In genomic region chr7:28014445-28014810, GRCm38 (mm10) we compare ENCODE assay signal across 8 mouse cellular contexts. TPM values are rescaled to one million over a fixed set of nuclear protein-coding genes. Genes with fewer than 3 reads are reported as not detected.
A peak's percentile ranks its signal among the peaks of the same experiment; 100 is the strongest.
DNase-seq lines count a peak whose midpoint lies in the region; TF ChIP-seq lines count a peak whose summit lies in the region.

No protein-coding gene starts in this region.

- peaks cover 25% of the 10 kb centered on the region for H3K36me3 ChIP-seq in embryonic facial prominence, embryonic 10.5 days (replicated peaks)
- no peaks in the 10 kb centered on the region for H3K36me3 ChIP-seq in myocyte (ENCODE audit: control insufficient read depth, insufficient read depth)

- peak overlapping the region; percentile 91 for H3K4me2 ChIP-seq in myocyte (ENCODE audit: low read depth)

- H3K79me2 ChIP-seq in myocyte (ENCODE audit: control insufficient read depth, insufficient read depth) = no peaks in the 10 kb centered on the region

- no peak for TF ChIP-seq POLR2A in myocyte (IDR thresholded peaks at IDR 0.05; ENCODE audit: insufficient read length, low read depth)

- H3K27ac ChIP-seq in left cerebral cortex, adult 2 months = peak overlapping the region; percentile 85
- H3K27ac ChIP-seq in embryonic facial prominence, embryonic 10.5 days (replicated peaks) = peak overlapping the region; percentile 86

- 26% methylated on average over 7 of the region's 7 CpGs for WGBS in embryonic facial prominence, embryonic 10.5 days

- peak overlapping the region; percentile 60 for H3K4me3 ChIP-seq in left cerebral cortex, adult 2 months
- peak overlapping the region; percentile 78 for H3K4me3 ChIP-seq in embryonic facial prominence, embryonic 10.5 days
- peak overlapping the region; percentile 54 for H3K4me3 ChIP-seq in myocyte

- DNase-seq in left cerebral cortex, adult 2 months (ENCODE audit: extremely low spot score in 1 of 2, low spot score in 2 of 2) = no peak
- DNase-seq in left cerebral cortex, postnatal 36 days (ENCODE audit: low spot score in 2 of 2) = no peak
- DNase-seq in embryonic facial prominence, embryonic 10.5 days (ENCODE audit: low spot score) = no peak
- DNase-seq in hindlimb bud, embryonic 11.5 days (ENCODE audit: extremely low spot score, low read depth, low spot score) = peak; percentile 26
- DNase-seq in ovary, postnatal 14 days (ENCODE audit: low spot score) = no peak
- DNase-seq in left cerebral cortex, adult 18-20 months (ENCODE audit: low spot score in 2 of 2) = no peak
- no peak for DNase-seq in right cerebral cortex, postnatal 25 days

- peak overlapping the region; percentile 29 for H3ac ChIP-seq in myocyte (ENCODE audit: control insufficient read depth, insufficient read length)

- no peaks in the 10 kb centered on the region for H3K27me3 ChIP-seq in embryonic facial prominence, embryonic 10.5 days (replicated peaks; ENCODE audit: low read depth, poor library complexity, severe bottlenecking)
- H3K27me3 ChIP-seq in myocyte (ENCODE audit: control insufficient read depth, insufficient read depth, insufficient read length) = no peaks in the 10 kb centered on the region

- no peaks in the 10 kb centered on the region for H3K9me3 ChIP-seq in embryonic facial prominence, embryonic 10.5 days

- TF ChIP-seq CTCF in left cerebral cortex, adult 2 months (IDR thresholded peaks at IDR 0.05) = no peak

- intact Hi-C loops in left cerebral cortex, adult 2 months (cut with DNase I) = no loop called here
- intact Hi-C loops in left cerebral cortex, postnatal 36 days (cut with DNase I) = no loop called here

- peaks cover 13% of the 10 kb centered on the region for H3K4me1 ChIP-seq in embryonic facial prominence, embryonic 10.5 days

TF ChIP-seq in myocyte, 11 proteins besides CTCF, POLR2A, EP300 and RAD21:
- TF ChIP-seq CEBPB (IDR thresholded peaks at IDR 0.05; ENCODE audit: insufficient read depth, poor library complexity, severe bottlenecking) (no peak), MAX (IDR thresholded peaks at IDR 0.05; ENCODE audit: low read depth) (no peak), SRF (IDR thresholded peaks at IDR 0.05; ENCODE audit: control insufficient read depth, insufficient read length, low read depth) (no peak), MYOD1 (IDR thresholded peaks at IDR 0.05; ENCODE audit: control insufficient read depth in 1 of 3, insufficient read length in 2 of 3, low read depth in 2 of 3) (no peak), POLR2AphosphoS2 (IDR thresholded peaks at IDR 0.05; ENCODE audit: insufficient read length, low read depth) (no peak), USF1 (IDR thresholded peaks at IDR 0.05; ENCODE audit: low read depth) (no peak), TCF12 (IDR thresholded peaks at IDR 0.05; ENCODE audit: insufficient read depth, poor library complexity, severe bottlenecking) (no peak), REST (IDR thresholded peaks at IDR 0.05; ENCODE audit: insufficient read depth, insufficient read length) (no peak), MYOG (IDR thresholded peaks at IDR 0.05; ENCODE audit: control insufficient read depth in 1 of 3, insufficient read depth in 1 of 3, insufficient read length in 2 of 3, low read depth in 2 of 3) (no peak), TCF3 (IDR thresholded peaks at IDR 0.05; ENCODE audit: insufficient read length, low read depth) (no peak), E2F4 (IDR thresholded peaks at IDR 0.05; ENCODE audit: insufficient read depth) (no peak)

RNA-seq across cellular contexts. Expression of gene Zfp850, which starts 0.5 kb away (rescaled TPM):
- total RNA-seq in left cerebral cortex, adult 2 months (2021) = 1 to 10 TPM; 7.0 to 7.1 TPM
- 1 to 10 TPM; 5.9 to 6.3 TPM for total RNA-seq in left cerebral cortex, postnatal 36 days (2021)
- 8.4 and 10.5 TPM in 2 replicates for polyA plus RNA-seq in embryonic facial prominence, embryonic 10.5 days (2016; fragmentation: Nextera tagmentation; extraction: Ambion mirVana)
- 0.20 TPM for polyA plus RNA-seq in myocyte (2012; fragmentation: generic; extraction: Trizol)
- 1 to 10 TPM; 7.1 to 7.5 TPM for total RNA-seq in left cerebral cortex, adult 18-20 months (2021)

RNA-seq across cellular contexts. Expression of gene Zfp780b, which starts 35.5 kb away (rescaled TPM):
- 10 to 100 TPM; 19.2 to 22.1 TPM for total RNA-seq in left cerebral cortex, adult 2 months (2021)
- 10 to 100 TPM; 17.8 to 22.9 TPM for total RNA-seq in left cerebral cortex, postnatal 36 days (2021)
- polyA plus RNA-seq in embryonic facial prominence, embryonic 10.5 days (2016; fragmentation: Nextera tagmentation; extraction: Ambion mirVana) = 21.5 and 22.2 TPM in 2 replicates
- 1.2 TPM for polyA plus RNA-seq in myocyte (2012; fragmentation: generic; extraction: Trizol)
- 10 to 100 TPM; 21.4 to 22.0 TPM for total RNA-seq in left cerebral cortex, adult 18-20 months (2021)

RNA-seq across cellular contexts. Expression of gene Psmc4, which starts 35.5 kb away (rescaled TPM):
- total RNA-seq in left cerebral cortex, adult 2 months (2021) = 100 to 1,000 TPM; 127 to 130 TPM
- total RNA-seq in left cerebral cortex, postnatal 36 days (2021) = 100 to 1,000 TPM; 120 to 132 TPM
- polyA plus RNA-seq in embryonic facial prominence, embryonic 10.5 days (2016; fragmentation: Nextera tagmentation; extraction: Ambion mirVana) = 416 and 431 TPM in 2 replicates
- 268 TPM for polyA plus RNA-seq in myocyte (2012; fragmentation: generic; extraction: Trizol)
- 100 to 1,000 TPM; 126 to 128 TPM for total RNA-seq in left cerebral cortex, adult 18-20 months (2021)

RNA-seq across cellular contexts. Expression of gene Fcgbp, which starts 56.6 kb away (rescaled TPM):
- total RNA-seq in left cerebral cortex, adult 2 months (2021) = under 1 TPM; 0.26 to 0.36 TPM
- total RNA-seq in left cerebral cortex, postnatal 36 days (2021) = under 1 TPM; 0.20 to 0.32 TPM
- 0.30 and 0.88 TPM in 2 replicates for polyA plus RNA-seq in embryonic facial prominence, embryonic 10.5 days (2016; fragmentation: Nextera tagmentation; extraction: Ambion mirVana)
- not detected for polyA plus RNA-seq in myocyte (2012; fragmentation: generic; extraction: Trizol)
- total RNA-seq in left cerebral cortex, adult 18-20 months (2021) = under 1 TPM; 0.30 to 0.58 TPM
